Mouse (Mus musculus) hindbrain, postnatal 0 days (tissue): ENCODE measurements at regions not wholly inside any gene's neighbourhood (a gene's known extent, or its start where the extent isn't known, plus 50 kb on each side); places are given as distances from the start of the nearest gene placed in this dataset.

Source experiments
- ATAC-seq: fragments of 200-750 bp; cut with Nextera tagmentation; 2 replicates; pipeline ENCODE4 v1.8.0; 2017; ENCODE audit warnings: mild to moderate bottlenecking, moderate TSS enrichment, moderate library complexity
- DNase-seq: peaks from one replicate; pipeline ENCODE4 v3.0.0-alpha.2; 2015; ENCODE audit warnings: low spot score
- H3K27ac ChIP-seq: fragments of 300-500 bp; sonication (generic); 2 replicates; pipeline ENCODE4 v1.5.1; 2014; ENCODE audit warnings: mild to moderate bottlenecking
- H3K27me3 ChIP-seq: fragments of 300-500 bp; sonication (generic); 2 replicates; pipeline ENCODE4 v1.6.1; 2014; ENCODE audit warnings: low read length, mixed read lengths; ENCODE audit not compliant: insufficient read depth
- H3K36me3 ChIP-seq: fragments of 300-500 bp; sonication (generic); 2 replicates; pipeline ENCODE4 v1.6.1; 2014; ENCODE audit warnings: low read length, mixed read lengths; ENCODE audit not compliant: insufficient read depth
- H3K4me1 ChIP-seq: fragments of 300-500 bp; sonication (generic); 2 replicates; pipeline ENCODE4 v1.6.1; 2014; ENCODE audit warnings: antibody characterized with exemption, low read length, mixed read lengths; ENCODE audit not compliant: insufficient read depth
- H3K4me2 ChIP-seq: fragments of 300-500 bp; sonication (generic); 2 replicates; pipeline ENCODE4 v1.6.1; 2014; ENCODE audit warnings: low read depth, mild to moderate bottlenecking, low read length, moderate library complexity, mixed read lengths
- H3K4me3 ChIP-seq: fragments of 300-500 bp; sonication (generic); 2 replicates; pipeline ENCODE4 v1.5.1; 2014; ENCODE audit warnings: low read length
- H3K9ac ChIP-seq: fragments of 300-500 bp; sonication (generic); replicated peaks from 2 replicates; pipeline ENCODE4 v1.6.1; 2014; ENCODE audit warnings: mild to moderate bottlenecking, low read length, moderate library complexity, mixed read lengths
- H3K9me3 ChIP-seq: fragments of 300-500 bp; sonication (generic); 2 replicates; pipeline ENCODE4 v1.6.1; 2016; ENCODE audit warnings: low read length, mixed read lengths
- CTCF ChIP-seq: IDR thresholded peaks from 2 replicates; pipeline ENCODE4 v1.5.1; 2016; ENCODE audit warnings: antibody characterized with exemption, control low read depth, low read depth
- WGBS: fragments of 180-500 bp; shearing (Covaris S2); extraction: QIAGEN DNeasy Blood & Tissue Kit; methylation state at CpG from one replicate; pipeline ENCODE4 v1.1.7; 2014; 5-methylcytosine and 5-hydroxymethylcytosine counted together

DNA sequence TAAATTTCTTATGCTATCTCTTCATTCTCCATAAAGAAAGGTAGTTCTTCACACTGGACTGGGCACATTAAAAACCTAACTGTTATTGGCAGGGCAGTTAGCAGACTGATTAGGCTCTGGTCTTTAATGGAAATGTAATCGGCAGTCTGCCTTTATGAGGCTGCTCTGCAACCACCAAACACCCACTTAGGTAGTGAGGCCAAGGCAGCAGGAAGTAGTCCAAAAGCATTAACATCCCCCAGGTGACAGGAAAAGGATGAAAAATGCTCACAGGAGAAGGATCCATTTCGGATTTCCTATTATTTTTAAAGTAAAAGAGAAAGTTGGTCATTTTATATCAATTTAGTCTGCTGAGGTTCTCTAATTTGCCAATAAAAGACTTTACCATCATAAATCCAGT is 528.9 kb upstream of the Dppa4 start:
- no peak overlapping the region for H3K4me2 ChIP-seq
- no peaks in the 10 kb centered on the region for H3K4me1 ChIP-seq
- H3K9ac ChIP-seq: no peak overlapping the region
- ATAC-seq (no peak), DNase-seq (no peak)
- no peak for TF ChIP-seq CTCF
- no peaks in the 10 kb centered on the region for H3K27me3 ChIP-seq
- H3K9me3 ChIP-seq: no peaks in the 10 kb centered on the region
- no peaks in the 10 kb centered on the region for H3K36me3 ChIP-seq
- H3K4me3 ChIP-seq: no peak overlapping the region
- 71% methylated on average over 2 of the region's 2 CpGs for WGBS
- no peak overlapping the region for H3K27ac ChIP-seq

DNA sequence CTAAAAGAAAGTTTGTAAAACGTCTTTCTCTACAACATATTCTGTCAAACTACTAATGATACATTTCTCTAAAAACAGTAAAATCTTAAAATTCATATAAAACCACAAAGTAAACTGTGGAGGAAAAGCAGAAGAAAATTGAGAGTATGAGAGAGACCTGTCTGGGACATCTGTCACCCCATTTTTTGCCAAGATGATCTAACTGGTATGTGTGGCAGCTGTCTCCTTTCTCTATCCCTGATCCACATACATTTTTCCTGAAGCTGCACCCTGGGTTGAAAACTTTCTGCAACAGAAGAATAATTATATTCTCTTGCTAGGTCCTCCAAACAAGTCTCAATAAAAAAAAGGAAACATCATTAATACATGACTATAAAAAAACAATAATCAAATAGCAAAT is 525.2 kb upstream of the Dppa4 start:
- peak; percentile 3 for DNase-seq
- Histone ChIP-seq H3K4me1 (no peaks in the 10 kb centered on the region), H3K27ac (no peak overlapping the region), H3K27me3 (no peaks in the 10 kb centered on the region), H3K4me2 (no peak overlapping the region), H3K4me3 (no peak overlapping the region), H3K9ac (no peak overlapping the region), H3K36me3 (no peaks in the 10 kb centered on the region), H3K9me3 (no peaks in the 10 kb centered on the region)
- TF ChIP-seq CTCF: no peak
- ATAC-seq: no peak
- 73% methylated on average over 1 of the region's 1 CpGs for whole genome bisulfite sequencing

DNA sequence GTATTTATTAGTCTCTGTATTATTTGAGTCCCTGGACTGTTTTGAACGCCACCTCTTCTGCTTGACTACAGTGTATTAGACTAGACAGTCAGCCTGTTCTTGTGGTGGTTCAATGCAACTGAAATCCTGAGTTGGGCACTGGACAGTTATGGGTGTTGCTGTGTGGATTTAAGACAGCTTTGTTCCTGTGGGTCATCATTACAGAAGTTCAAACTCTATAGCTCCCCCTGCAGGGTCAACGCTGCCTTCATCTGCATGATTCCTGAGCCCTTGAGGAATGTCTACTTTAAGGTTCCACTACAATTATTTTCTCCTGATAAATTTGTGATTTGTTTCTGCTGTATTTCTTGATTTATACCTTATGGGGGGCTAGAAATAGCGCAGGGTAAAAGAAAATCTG is 517.8 kb upstream of the Dppa4 start:
- Histone ChIP-seq H3K9ac (no peak overlapping the region), H3K36me3 (no peaks in the 10 kb centered on the region), H3K27me3 (no peaks in the 10 kb centered on the region), H3K9me3 (no peaks in the 10 kb centered on the region), H3K4me2 (no peak overlapping the region), H3K4me1 (no peaks in the 10 kb centered on the region), H3K4me3 (no peak overlapping the region), H3K27ac (no peak overlapping the region)
- peak; percentile 23 for DNase-seq
- peak; percentile 38; the same call in 1 of the 2 replicates for TF ChIP-seq CTCF
- WGBS: 62% methylated on average over 3 of the region's 3 CpGs
- ATAC-seq: no peak

DNA sequence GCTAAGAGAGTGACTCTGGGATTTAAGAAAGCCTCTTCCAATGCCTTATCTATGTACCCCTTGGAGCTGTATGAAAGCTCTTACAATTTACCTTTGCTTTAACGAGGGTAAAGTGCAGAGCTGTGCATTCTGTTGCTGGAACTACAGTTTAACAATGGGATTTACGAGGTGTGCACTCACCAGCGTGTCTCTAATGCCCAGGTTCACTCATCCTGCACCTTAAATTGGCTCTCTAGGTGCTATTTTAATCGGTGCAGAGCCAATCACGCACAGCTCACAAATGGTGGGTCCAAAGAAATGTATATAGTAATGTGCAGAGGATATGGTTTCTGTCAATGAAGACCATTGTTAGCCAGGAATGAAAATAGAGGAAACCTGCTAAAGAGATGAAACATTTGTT is 495.0 kb upstream of the Dppa4 start:
- no peak overlapping the region for H3K4me3 ChIP-seq
- ATAC-seq: no peak
- no peak for DNase-seq
- H3K4me1 ChIP-seq: no peaks in the 10 kb centered on the region
- H3K27ac ChIP-seq: no peak overlapping the region
- no peaks in the 10 kb centered on the region for H3K36me3 ChIP-seq
- H3K9ac ChIP-seq: no peak overlapping the region
- no peaks in the 10 kb centered on the region for H3K9me3 ChIP-seq
- TF ChIP-seq CTCF: no peak
- no peaks in the 10 kb centered on the region for H3K27me3 ChIP-seq
- WGBS: 76% methylated on average over 5 of the region's 5 CpGs
- H3K4me2 ChIP-seq: no peak overlapping the region

DNA sequence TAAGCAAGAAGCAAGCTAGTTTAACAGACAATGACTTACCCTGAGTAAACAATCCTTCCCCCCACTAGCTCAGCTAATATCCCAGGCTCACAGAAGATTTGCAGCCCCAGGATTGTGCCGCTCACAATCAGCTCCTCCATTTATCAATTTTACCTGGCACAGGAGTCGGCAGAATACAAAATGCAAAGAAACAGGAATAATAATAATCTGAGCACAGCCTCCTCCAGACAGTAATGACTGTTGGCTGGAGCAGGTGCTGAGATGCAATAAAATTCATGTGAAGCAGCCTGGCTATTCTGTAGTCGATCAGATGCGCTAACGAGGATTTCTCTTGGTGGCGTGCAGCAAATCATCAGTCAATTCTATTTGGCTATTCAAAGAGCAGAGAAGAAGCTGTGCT is 492.9 kb upstream of the Dppa4 start:
- Histone ChIP-seq H3K27me3 (no peaks in the 10 kb centered on the region), H3K36me3 (no peaks in the 10 kb centered on the region), H3K4me1 (no peaks in the 10 kb centered on the region), H3K9ac (no peak overlapping the region), H3K4me2 (no peak overlapping the region), H3K4me3 (no peak overlapping the region), H3K9me3 (no peaks in the 10 kb centered on the region), H3K27ac (no peak overlapping the region)
- WGBS: 67% methylated on average over 6 of the region's 6 CpGs
- DNase-seq (peak; percentile 25), ATAC-seq (no peak)
- TF ChIP-seq CTCF: no peak

DNA sequence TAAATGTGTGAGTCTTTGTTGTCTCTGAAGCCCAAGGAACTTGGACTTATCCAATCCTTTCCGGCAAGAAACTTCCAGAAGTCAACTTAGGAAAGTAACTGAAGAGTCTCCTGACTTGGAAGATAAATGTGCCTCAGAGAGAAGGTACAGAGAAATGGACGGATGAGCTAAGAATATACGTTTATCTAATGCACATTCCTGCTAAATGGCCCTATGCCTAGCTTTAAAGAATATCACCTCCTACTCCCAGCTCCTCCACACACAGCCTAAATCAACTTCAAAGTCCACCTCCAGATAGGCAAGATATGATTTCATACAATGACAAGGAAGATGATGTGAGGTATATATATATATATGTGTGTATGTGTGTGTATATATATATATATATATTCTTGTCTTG is 492.1 kb upstream of the Dppa4 start:
- ATAC-seq: no peak
- Histone ChIP-seq H3K4me2 (no peak overlapping the region), H3K27me3 (no peaks in the 10 kb centered on the region), H3K4me1 (no peaks in the 10 kb centered on the region), H3K27ac (no peak overlapping the region), H3K4me3 (no peak overlapping the region), H3K36me3 (no peaks in the 10 kb centered on the region), H3K9me3 (no peaks in the 10 kb centered on the region), H3K9ac (no peak overlapping the region)
- TF ChIP-seq CTCF: no peak
- WGBS: 86% methylated on average over 3 of the region's 3 CpGs
- no peak for DNase-seq

DNA sequence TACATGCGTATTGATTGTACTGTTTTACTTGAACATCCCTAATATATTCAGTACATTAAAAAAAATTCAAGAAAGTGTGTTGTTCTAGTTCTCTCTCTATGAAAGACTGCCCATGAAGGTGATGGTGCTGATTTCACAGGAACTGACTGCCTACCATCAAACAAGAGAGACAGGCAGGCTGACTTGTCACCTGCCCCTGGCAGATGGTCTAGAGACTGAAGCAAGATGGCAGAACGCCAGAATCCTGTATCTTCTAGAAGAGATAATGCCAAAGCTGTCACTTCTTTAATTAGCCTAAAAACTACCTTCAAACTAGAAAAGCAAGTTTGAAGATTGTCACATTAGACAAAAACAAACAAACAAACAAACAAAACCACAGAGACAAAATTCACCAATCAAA is 484.7 kb upstream of the Dppa4 start:
- Histone ChIP-seq H3K4me3 (no peak overlapping the region), H3K9me3 (no peaks in the 10 kb centered on the region), H3K27ac (no peak overlapping the region), H3K9ac (no peak overlapping the region), H3K36me3 (no peaks in the 10 kb centered on the region), H3K4me2 (no peak overlapping the region), H3K4me1 (no peaks in the 10 kb centered on the region), H3K27me3 (no peaks in the 10 kb centered on the region)
- ATAC-seq: 0 out of 2 replicates have a peak, but pooled peaks have one; percentile 51
- whole genome bisulfite sequencing: 77% methylated on average over 2 of the region's 2 CpGs
- peak; percentile 71 for DNase-seq
- TF ChIP-seq CTCF: no peak
